Mouse (Mus musculus): ENCODE results near the gene Sirt7. TPM values are rescaled to one million over a fixed set of nuclear protein-coding genes. Genes with fewer than 3 reads are reported as not detected.

Sirt7 gene
- polyA plus RNA-seq (2012; rRNA removed; ENCODE audit: low replicate concordance), result 89.3 and 105 TPM in 2 replicates

DNA sequence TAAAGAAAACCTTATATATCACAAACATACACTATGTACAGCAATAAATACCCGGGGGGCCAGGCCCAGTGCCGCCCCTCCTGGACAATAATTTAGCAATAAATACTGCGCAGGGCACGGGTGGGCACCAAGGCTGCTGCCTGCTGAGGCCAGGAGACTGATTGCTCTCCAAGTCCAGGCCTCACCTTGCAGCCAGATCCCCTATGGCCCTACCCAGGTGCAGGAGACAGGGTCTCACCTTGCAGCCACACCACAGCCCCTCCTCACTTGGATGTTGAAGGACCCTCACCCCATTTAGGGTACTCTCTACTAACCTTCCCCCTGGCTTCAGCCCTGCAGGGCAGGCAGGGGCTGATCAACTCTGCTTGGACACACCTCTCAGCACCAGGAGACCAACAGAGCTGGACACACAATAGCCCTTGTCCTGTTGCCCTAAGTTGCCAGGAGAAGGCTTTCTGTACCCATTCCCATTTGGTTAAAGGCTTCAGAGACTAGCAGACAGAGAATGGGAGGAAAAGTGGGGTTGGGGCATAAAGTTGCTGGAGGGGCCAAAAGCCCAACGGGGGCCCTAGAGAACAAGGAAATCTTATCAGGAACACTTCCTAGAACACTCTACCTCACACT, at the start of gene Sirt7:
Sirt7 (minus strand) TSS at position 89 of the 624 bp plus-strand sequence.

DNA sequence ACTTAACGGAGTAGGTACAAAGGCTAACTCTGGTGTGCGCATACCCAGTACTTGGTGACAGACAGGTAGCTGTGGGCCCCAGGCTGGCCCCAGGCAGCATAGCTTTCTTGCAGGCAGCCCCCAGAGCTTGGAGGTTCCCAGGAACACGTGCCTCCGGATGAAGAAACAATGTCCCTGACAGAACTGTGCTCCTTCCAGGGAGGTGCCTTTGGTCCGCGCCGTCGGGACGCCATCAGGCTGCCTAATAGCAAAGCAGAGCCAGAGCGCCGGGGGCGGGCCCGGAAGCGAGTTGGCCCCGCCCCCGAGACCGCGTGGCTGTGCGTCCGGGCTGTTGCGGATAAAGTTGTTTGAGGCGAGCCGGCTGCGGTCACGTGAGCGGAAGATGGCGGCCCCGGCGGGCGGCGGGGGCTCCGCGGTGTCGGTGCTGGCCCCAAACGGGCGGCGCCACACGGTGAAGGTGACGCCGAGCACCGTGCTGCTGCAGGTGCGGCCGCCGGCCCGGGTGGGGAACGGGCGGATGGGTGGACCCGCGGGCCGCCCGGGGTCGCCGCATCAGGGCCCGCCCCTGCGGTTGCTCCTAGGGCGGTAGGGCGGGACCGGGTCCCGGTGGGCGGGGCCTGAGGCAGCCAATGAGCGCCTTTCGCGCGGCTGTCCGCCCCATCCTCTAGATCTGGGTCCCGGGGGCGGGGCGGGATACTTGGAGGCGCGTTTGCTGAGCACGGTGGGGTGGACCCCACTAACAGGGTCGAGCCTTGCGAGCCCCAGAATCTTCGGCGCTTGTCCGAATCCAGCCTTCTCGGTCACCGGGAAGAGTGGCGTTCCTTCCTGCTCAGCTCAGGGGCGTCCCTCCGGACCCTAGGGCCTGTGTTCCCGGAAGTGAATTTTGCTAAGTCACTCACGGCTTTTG, 47.9 kb upstream of the Sirt7 start, which contains the start of gene Aspscr1:
Aspscr1 (plus strand) TSS at position 287 of the 907 bp plus-strand sequence.

DNA sequence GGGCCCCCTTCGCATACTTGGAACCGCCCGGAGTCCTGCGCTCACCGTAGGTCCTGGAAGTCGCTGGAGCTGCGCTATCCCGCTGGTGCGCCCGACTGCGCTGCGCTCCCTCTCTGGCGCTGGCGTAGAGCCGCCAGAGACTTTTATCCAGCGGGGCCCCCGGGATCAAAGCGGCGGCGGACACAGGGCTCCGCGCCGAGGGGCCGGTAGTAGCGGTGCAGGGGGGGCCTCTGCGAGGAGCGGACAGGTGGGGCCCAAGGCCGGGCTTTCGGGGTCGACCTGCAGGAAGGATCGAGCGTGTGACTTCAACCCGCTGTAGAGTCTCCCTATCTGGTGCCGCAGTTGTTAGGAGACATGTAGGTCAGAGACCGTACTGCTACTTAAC, 36.0 kb upstream of the Sirt7 start, which contains the start of gene Notum:
Notum (minus strand) TSS at position 100 of the 385 bp plus-strand sequence.

GRCm38 (mm10) chr11:120648001-120648476, 23.0 kb upstream of the Sirt7 start, which contains the start of gene Myadml2:
Myadml2 (minus strand) TSS chr11:120648158.

DNA sequence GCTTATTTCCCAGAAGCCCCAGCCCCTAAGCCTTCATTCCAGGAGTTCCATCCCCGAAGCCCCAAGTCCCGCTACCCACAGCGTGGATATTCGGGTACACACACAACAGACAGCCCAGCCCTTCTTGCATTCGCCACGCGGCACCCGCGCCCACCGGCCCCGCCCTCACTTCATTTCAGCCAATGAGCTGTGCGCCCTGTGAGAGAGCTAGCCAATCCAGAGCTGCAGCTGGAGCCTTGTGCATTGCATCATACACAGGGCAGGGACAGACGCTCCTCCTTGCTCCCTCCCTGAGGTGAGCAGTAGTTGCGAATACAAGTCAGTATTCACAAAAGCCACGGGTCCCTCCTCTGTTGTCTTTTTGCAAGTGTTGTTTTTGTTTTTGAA, 18.6 kb upstream of the Sirt7 start, which contains the start of gene Pycr1:
Pycr1 (minus strand) TSS at position 169 of the 387 bp plus-strand sequence.

DNA sequence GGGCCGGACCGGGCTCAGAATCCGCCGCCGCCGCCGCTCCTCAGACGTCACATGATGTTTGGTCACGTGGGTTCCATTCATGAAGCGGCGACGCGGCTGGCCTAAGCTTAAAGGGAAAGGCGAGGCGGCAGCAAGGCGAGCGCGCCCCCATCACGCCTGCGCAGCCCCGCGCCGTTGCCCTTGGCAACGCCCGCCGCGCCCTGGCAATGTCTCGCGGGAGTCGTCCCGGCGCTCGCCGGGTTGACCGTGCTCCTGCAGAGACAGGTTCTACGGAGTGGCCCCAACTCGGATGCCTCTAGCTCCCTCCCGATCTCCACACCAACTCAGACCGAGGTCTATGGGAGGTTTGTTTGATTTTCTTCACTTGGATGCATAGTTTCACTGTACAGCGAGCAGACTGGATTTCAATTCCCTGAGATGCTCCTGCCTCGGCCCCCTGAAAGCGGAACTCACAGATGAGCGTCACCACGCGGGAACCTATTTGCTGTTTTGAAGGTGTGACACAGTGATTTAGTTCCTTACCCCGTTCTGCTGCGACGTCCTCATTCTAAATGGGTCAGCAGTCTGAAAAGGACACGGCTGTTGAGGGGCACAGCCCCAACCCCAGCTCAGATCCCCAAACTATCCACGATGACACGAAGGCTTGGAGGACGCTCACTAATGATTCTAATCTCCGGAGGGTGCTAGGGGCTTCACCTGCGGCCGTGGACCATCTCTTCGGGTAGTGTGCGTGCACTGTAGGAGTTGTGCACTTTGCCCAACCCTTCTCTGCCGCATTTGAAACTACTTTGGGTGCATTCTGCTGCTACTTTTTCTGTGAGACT, 8.7 kb upstream of the Sirt7 start, which contains the start of gene Mafg:
Mafg (minus strand) TSS at position 81 of the 824 bp plus-strand sequence.

DNA sequence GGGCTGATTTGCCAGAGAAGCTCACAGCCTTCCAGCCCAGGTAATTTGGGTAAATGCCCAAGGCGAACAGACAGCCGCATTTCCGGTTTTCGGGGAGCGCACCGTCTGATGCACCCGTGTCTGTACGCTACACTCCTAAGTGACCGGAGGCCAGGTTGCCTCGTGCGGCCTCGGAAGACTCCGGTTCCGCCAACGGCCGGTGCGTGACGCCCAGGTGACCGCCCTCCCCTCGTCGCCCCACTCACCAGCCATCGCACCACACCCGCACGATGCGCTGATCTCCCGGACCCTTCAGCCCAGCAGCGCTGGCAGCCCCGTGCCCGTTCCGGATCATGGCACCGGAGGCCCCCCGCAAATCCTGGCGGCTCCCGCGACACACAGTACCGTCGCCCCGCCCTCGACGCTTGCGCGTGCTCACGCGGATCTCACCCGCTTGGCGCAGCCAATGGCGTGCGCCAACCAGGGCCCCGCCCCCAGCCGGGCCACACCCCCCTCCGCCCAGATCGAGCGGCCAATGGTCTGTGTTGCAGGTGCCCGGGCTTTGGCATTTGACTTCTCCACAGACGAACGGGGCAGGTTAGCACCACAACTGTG, 7.4 kb downstream of the Sirt7 start, which contains the start of gene Pcyt2:
Pcyt2 (minus strand) TSS at position 418 of the 594 bp plus-strand sequence.

DNA sequence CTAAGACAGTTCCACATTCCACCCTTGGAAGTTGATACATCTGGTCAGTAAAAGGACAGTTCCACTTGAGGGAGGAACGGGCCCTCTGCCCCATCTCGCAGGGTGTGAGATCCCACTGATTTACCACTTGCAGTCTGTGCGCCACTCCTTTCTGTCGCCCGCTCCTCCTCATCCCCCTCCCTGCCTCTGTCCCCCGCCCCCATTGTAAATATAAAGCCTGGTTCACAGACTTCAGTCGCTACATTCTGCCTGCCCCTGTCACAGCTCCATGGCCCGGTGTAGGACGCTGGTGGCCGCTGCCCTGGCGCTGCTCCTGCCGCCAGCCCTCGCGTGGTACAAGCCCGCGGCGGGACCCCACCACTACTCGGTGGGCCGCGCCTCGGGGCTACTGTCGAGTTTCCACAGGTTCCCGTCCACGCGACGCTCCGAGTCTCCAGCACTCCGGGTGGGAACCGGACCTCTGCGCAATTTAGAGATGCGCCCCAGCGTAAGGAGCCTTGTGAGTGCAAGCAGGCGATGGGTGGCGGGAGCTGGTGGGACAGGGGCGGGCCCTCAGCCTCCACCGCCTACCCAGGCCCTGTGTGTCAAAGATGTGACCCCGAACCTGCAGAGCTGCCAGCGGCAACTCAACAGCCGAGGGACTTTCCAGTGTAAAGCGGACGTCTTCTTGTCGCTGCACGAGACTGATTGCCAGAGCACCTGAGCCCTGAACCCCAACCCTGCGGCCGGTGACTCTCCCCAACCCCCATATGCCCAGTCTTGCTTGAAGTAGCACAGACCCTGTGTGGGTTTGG, 16.6 kb downstream of the Sirt7 start, which contains the start of gene Npb:
Npb (plus strand) TSS at position 237 of the 794 bp plus-strand sequence.

DNA sequence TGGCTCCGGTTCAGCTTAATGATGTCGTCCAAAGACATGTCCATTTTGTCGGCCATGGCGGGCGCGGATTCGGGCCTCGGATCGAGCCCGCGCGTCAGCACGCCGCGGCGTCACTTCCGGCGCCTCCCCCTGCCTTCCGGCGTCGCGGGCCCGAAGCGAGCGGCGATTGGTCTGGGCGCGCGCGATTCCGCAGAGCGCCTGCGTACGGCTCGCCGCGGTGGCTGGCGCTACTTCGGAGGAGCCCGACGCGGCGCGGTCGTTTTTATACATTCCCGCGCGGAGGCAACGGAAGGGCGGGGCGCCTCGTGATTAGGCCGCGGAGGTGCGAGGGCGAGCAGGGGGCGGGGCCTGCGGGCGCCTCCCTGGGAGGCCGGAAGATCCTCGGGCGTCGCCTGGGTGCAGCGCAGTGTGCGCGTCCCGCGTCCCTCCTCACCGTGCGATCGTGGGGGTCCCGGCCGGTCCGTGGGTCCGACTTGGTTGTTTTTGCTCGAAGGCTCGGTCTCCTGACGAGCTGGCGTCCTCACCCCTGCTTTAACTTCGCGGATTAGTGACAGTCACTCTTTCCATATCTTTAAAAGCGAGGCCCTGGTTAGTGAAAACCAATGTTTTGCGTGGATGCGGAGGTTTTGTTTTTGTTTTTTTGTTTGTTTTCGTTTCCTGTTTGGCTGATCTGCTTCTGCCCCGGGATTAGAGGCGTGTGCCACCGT, 26.6 kb downstream of the Sirt7 start, which contains the start of the genes Alyref and Anapc11:
Alyref (minus strand) TSS at position 83 of the 707 bp plus-strand sequence.
Anapc11 (plus strand) TSS at position 139 of the 707 bp plus-strand sequence.

GRCm38 (mm10) chr11:120581490-120582267, 43.4 kb downstream of the Sirt7 start, which contains the start of gene Arhgdia:
Arhgdia (minus strand) TSS chr11:120581624.

GRCm38 (mm10) chr11:120572752-120573584, 52.1 kb downstream of the Sirt7 start, which contains the start of gene P4hb:
P4hb (minus strand) TSS chr11:120573253.

Other genes with a start within 250 kb of the Sirt7 start
- gene Faap100, start 246.5 kb downstream of the Sirt7 start, polyA plus RNA-seq (2012; rRNA removed; ENCODE audit: low replicate concordance), result 49.3 and 67.2 TPM in 2 replicates
- 48.8 and 65.0 TPM in 2 replicates for gene Nploc4, start 187.5 kb downstream of the Sirt7 start, polyA plus RNA-seq (2012; rRNA removed; ENCODE audit: low replicate concordance)
- gene Tspan10, start 182.6 kb downstream of the Sirt7 start, polyA plus RNA-seq (2012; rRNA removed; ENCODE audit: low replicate concordance), result 0.11 and 0.41 TPM in 2 replicates
- 0.27 and 0.28 TPM in 2 replicates for gene Pde6g, start 171.7 kb downstream of the Sirt7 start, polyA plus RNA-seq (2012; rRNA removed; ENCODE audit: low replicate concordance)
- 24.0 and 38.7 TPM in 2 replicates for gene Oxld1, start 167.2 kb downstream of the Sirt7 start, polyA plus RNA-seq (2012; rRNA removed; ENCODE audit: low replicate concordance)
- 4.9 and 6.0 TPM in 2 replicates for gene Ccdc137, start 167.1 kb downstream of the Sirt7 start, polyA plus RNA-seq (2012; rRNA removed; ENCODE audit: low replicate concordance)
- 12.1 and 13.4 TPM in 2 replicates for gene Arl16, start 157.6 kb downstream of the Sirt7 start, polyA plus RNA-seq (2012; rRNA removed; ENCODE audit: low replicate concordance)
- 161 and 284 TPM in 2 replicates for gene Mrpl12, start 140.6 kb downstream of the Sirt7 start, polyA plus RNA-seq (2012; rRNA removed; ENCODE audit: low replicate concordance)
- 495 and 586 TPM in 2 replicates for gene Slc25a10, start 133.4 kb downstream of the Sirt7 start, polyA plus RNA-seq (2012; rRNA removed; ENCODE audit: low replicate concordance)
- gene Gcgr, start 94.5 kb downstream of the Sirt7 start, polyA plus RNA-seq (2012; rRNA removed; ENCODE audit: low replicate concordance), result 1.7 and 2.5 TPM in 2 replicates
- gene Mcrip1, start 75.5 kb downstream of the Sirt7 start, polyA plus RNA-seq (2012; rRNA removed; ENCODE audit: low replicate concordance), result 28.4 and 38.6 TPM in 2 replicates
- not detected in 2 replicates for gene Ppp1r27, start 74.1 kb downstream of the Sirt7 start, polyA plus RNA-seq (2012; rRNA removed; ENCODE audit: low replicate concordance)
- 428 and 758 TPM in 2 replicates for gene P4hb, start 52.0 kb downstream of the Sirt7 start, polyA plus RNA-seq (2012; rRNA removed; ENCODE audit: low replicate concordance)
- 773 and 1,267 TPM in 2 replicates for gene Arhgdia, start 43.6 kb downstream of the Sirt7 start, polyA plus RNA-seq (2012; rRNA removed; ENCODE audit: low replicate concordance)
- 10.3 and 18.4 TPM in 2 replicates for gene Alyref, start 26.9 kb downstream of the Sirt7 start, polyA plus RNA-seq (2012; rRNA removed; ENCODE audit: low replicate concordance)
- 97.9 and 105 TPM in 2 replicates for gene Anapc11, start 26.8 kb downstream of the Sirt7 start, polyA plus RNA-seq (2012; rRNA removed; ENCODE audit: low replicate concordance)
- gene Npb, start 16.8 kb downstream of the Sirt7 start, polyA plus RNA-seq (2012; rRNA removed; ENCODE audit: low replicate concordance), result 2.4 and 8.9 TPM in 2 replicates
- 661 and 912 TPM in 2 replicates for gene Pcyt2, start 7.3 kb downstream of the Sirt7 start, polyA plus RNA-seq (2012; rRNA removed; ENCODE audit: low replicate concordance)
- gene Mafg, start 8.4 kb upstream of the Sirt7 start, polyA plus RNA-seq (2012; rRNA removed; ENCODE audit: low replicate concordance), result 29.6 and 39.6 TPM in 2 replicates
- 7.4 and 36.8 TPM in 2 replicates for gene Pycr1, start 18.5 kb upstream of the Sirt7 start, polyA plus RNA-seq (2012; rRNA removed; ENCODE audit: low replicate concordance)
- gene Myadml2, start 22.9 kb upstream of the Sirt7 start, polyA plus RNA-seq (2012; rRNA removed; ENCODE audit: low replicate concordance), result 0.45 and 0.62 TPM in 2 replicates
- 0.69 and 4.7 TPM in 2 replicates for gene Notum, start 35.9 kb upstream of the Sirt7 start, polyA plus RNA-seq (2012; rRNA removed; ENCODE audit: low replicate concordance)
- 164 and 233 TPM in 2 replicates for gene Aspscr1, start 47.7 kb upstream of the Sirt7 start, polyA plus RNA-seq (2012; rRNA removed; ENCODE audit: low replicate concordance)
- 68.1 and 86.7 TPM in 2 replicates for gene Cenpx, start 88.5 kb upstream of the Sirt7 start, polyA plus RNA-seq (2012; rRNA removed; ENCODE audit: low replicate concordance)
- 19.5 and 23.4 TPM in 2 replicates for gene Lrrc45, start 88.7 kb upstream of the Sirt7 start, polyA plus RNA-seq (2012; rRNA removed; ENCODE audit: low replicate concordance)
- gene Rac3, start 96.2 kb upstream of the Sirt7 start, polyA plus RNA-seq (2012; rRNA removed; ENCODE audit: low replicate concordance), result 7.2 and 8.1 TPM in 2 replicates
- 116 and 156 TPM in 2 replicates for gene Dcxr, start 102.0 kb upstream of the Sirt7 start, polyA plus RNA-seq (2012; rRNA removed; ENCODE audit: low replicate concordance)
- 4.2 and 5.5 TPM in 2 replicates for gene Cbr2, start 106.9 kb upstream of the Sirt7 start, polyA plus RNA-seq (2012; rRNA removed; ENCODE audit: low replicate concordance)
- 1.4 and 3.2 TPM in 2 replicates for gene Hmga1b, start 137.6 kb upstream of the Sirt7 start, polyA plus RNA-seq (2012; rRNA removed; ENCODE audit: low replicate concordance)
- gene Rfng, start 159.0 kb upstream of the Sirt7 start, polyA plus RNA-seq (2012; rRNA removed; ENCODE audit: low replicate concordance), result 94.9 and 139 TPM in 2 replicates
- 82.5 and 85.8 TPM in 2 replicates for gene Gps1, start 159.0 kb upstream of the Sirt7 start, polyA plus RNA-seq (2012; rRNA removed; ENCODE audit: low replicate concordance)
- gene Dus1l, start 171.2 kb upstream of the Sirt7 start, polyA plus RNA-seq (2012; rRNA removed; ENCODE audit: low replicate concordance), result 28.7 and 29.8 TPM in 2 replicates
- gene Fasn, start 199.3 kb upstream of the Sirt7 start, polyA plus RNA-seq (2012; rRNA removed; ENCODE audit: low replicate concordance), result 195 and 525 TPM in 2 replicates